Mouse (Mus musculus) megakaryocyte, embryonic 14.5 days (primary cell): ENCODE results near the gene Ppp1r16b.

Experiments used
- FLI1 ChIP-seq: IDR thresholded peaks from 2 replicates; pipeline ENCODE4 v1.6.1; 2012; ENCODE audit warnings: low read length, inconsistent platforms, mixed read lengths
- GATA1 ChIP-seq: IDR thresholded peaks from 3 replicates; pipeline ENCODE4 v1.6.1; 2012; ENCODE audit warnings: mixed read lengths, low read length, inconsistent platforms, borderline replicate concordance

GRCm38 (mm10) chr2:158799328-158799727 is 134.1 kb downstream of the Ppp1r16b start:
- TF ChIP-seq GATA1 (no peak), FLI1 (no peak)
